Mouse (Mus musculus): ENCODE results near the gene Fbxo24. TPM values are rescaled to one million over a fixed set of nuclear protein-coding genes. Genes with fewer than 3 reads are reported as not detected.

The Fbxo24 gene
- polyA plus RNA-seq, 1 experiment from 2014 or later: 0.13 TPM

DNA sequence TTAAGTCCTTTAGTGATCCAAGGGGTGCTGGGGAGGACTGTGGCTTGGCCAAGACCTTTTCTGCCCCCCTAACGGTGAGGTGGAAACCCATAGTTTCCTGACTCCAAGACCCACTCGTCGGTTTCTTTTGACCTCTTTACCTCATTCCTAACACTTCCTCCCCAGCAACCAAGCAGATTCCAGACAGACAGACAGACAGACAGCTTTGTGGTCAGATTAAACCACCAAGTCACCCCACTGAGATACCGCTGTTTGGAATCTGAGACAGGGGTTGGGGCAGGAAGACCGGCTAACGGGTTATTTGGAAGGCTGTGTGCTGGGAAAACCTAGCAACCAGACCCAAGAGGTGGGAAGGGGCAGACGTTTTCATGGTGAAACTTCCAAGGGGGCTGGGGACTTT is 58.6 kb downstream of the Fbxo24 start:
- ATAC-seq (ENCODE audit: insufficient read depth, low FRiP score, low read depth): no peak
- H3K27ac ChIP-seq: no peak overlapping the region
- peaks cover 6% of the 10 kb centered on the region; the same call in 1 of the 2 replicates for H3K4me1 ChIP-seq
- no peaks in the 10 kb centered on the region for H3K36me3 ChIP-seq
- peaks cover 8% of the 10 kb centered on the region; the same call in 1 of the 2 replicates for H3K27me3 ChIP-seq (replicated peaks)
- no peak overlapping the region for H3K4me3 ChIP-seq (replicated peaks)
- no peaks in the 10 kb centered on the region for H3K9me3 ChIP-seq
- 49% methylated on average over 7 of the region's 7 CpGs for WGBS
- peak overlapping the region; percentile 16; the same call in 1 of the 2 replicates for H3K4me2 ChIP-seq
- H3K9ac ChIP-seq: no peak overlapping the region

DNA sequence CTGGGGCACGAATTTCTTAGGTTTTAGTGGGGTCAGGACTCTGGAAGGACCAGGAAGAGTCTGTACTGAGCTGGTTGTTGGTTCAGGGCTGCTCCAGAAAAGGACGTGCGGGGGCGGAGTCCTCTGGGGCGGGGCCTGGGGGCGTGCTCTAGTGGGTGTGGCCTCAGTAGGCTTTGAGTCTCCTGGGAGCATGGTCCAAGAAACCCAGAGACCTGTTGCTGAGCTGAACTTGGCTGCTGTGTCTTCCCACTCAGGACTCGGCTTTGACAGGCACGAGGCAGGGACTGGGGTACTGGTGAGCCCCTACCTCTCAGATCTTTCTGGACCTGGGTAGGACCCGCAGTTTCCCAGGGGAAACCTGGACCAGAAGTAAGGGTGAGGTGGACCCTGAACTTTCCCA is 59.1 kb downstream of the Fbxo24 start, which contains the start of gene Tfr2:
Gene Tfr2 (plus strand): TSS at position 176 of the 400 bp plus-strand sequence.
- 29% methylated on average over 9 of the region's 9 CpGs for WGBS
- no peaks in the 10 kb centered on the region for H3K9me3 ChIP-seq
- peaks cover 6% of the 10 kb centered on the region; the same call in 1 of the 2 replicates for H3K4me1 ChIP-seq
- H3K9ac ChIP-seq: no peak within 1 kb of the TSS
- ATAC-seq (ENCODE audit: insufficient read depth, low FRiP score, low read depth): peak; percentile 77; the same call in 1 of the 2 replicates
- no peak within 1 kb of the TSS for H3K4me3 ChIP-seq (replicated peaks)
- peaks cover 7% of the 10 kb centered on the region; the same call in 1 of the 2 replicates for H3K27me3 ChIP-seq (replicated peaks)
- H3K27ac ChIP-seq: no peak within 1 kb of the TSS
- peak within 1 kb of the TSS; percentile 16; the same call in 1 of the 2 replicates for H3K4me2 ChIP-seq
- no peaks in the 10 kb centered on the region for H3K36me3 ChIP-seq

DNA sequence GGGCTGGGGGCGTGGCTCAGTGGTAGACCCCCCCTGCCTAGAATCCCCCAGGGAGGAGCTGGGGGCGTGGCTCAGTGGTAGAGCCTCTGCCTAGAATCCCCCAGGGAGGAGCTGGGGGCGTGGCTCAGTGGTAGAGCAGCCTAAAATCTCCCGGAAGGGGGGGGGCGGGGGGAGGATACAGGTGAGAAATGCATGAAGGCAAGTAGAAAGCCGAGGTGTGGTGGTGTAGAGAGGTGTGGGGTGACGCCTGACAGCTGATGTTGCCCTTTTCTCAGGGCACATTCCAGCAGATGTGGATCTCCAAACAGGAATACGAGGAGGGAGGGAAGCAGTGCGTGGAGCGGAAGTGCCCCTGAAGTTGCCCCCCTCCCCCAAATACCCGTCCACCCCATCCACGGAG is 59.8 kb downstream of the Fbxo24 start:
- 60% methylated on average over 12 of the region's 12 CpGs for WGBS
- no peak overlapping the region for H3K9ac ChIP-seq
- no peaks in the 10 kb centered on the region for H3K9me3 ChIP-seq
- no peaks in the 10 kb centered on the region for H3K4me1 ChIP-seq
- no peaks in the 10 kb centered on the region for H3K36me3 ChIP-seq
- H3K4me2 ChIP-seq: no peak overlapping the region; the same call in 1 of the 2 replicates
- H3K27ac ChIP-seq: no peak overlapping the region
- H3K4me3 ChIP-seq (replicated peaks): no peak overlapping the region
- H3K27me3 ChIP-seq (replicated peaks): peaks cover 3% of the 10 kb centered on the region; the same call in 1 of the 2 replicates
- ATAC-seq (ENCODE audit: insufficient read depth, low FRiP score, low read depth): no peak

DNA sequence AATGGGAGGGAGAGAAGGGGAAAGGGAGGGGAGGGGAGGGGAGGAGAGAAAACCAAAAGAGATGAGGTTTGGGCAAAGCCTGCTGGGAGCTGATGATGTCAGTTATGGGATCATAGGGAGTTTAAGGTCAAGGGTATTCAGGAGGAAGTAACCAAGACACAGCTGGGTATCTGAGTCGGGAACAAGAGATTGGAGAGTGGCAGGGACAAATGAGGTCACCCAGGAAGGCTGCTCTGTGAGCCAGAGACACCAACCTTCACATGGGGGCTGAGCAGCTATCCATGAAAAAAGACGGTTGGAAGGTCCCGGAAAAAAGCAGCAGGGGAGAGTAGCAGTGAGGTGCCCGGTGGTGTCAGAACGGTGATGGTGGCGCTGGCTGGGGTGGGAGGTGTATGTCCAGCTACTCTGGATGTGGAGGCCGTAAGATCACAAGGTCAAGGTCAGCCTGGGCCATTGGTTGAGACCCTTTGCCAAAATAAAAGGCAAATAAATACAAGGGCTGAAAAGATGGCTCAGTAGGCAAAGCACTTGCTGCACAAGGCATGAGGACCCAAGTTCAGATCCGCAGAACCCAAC is 60.5 kb downstream of the Fbxo24 start:
- Histone ChIP-seq H3K27ac (no peak overlapping the region), H3K36me3 (no peaks in the 10 kb centered on the region), H3K4me3 (replicated peaks) (no peak overlapping the region), H3K4me1 (no peaks in the 10 kb centered on the region), H3K9ac (no peak overlapping the region), H3K9me3 (no peaks in the 10 kb centered on the region), H3K4me2 (no peak overlapping the region), H3K27me3 (replicated peaks) (peaks cover 3% of the 10 kb centered on the region; the same call in 1 of the 2 replicates)
- ATAC-seq (ENCODE audit: insufficient read depth, low FRiP score, low read depth): no peak
- 78% methylated on average over 8 of the region's 8 CpGs for WGBS

DNA sequence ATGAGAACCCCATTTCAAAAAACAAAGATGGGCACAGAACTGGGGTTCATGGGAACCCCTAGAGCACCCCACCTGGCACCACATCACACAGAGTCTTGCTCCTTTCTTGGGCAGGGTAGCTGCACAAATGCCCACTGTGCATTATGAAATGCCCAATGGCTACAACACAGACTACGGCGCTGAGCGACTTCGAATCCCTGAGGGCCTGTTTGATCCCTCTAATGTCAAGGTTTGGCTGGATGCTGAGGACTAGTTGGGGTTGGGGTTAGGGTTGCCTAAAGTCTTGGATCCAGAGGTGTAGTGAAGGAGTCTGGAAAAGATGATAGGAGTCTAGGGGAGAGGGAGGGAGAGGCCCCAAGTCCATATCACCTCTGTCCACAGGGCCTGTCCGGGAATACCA is 62.4 kb downstream of the Fbxo24 start:
- Histone ChIP-seq H3K27ac (no peak overlapping the region), H3K4me2 (no peak overlapping the region), H3K9ac (no peak overlapping the region), H3K9me3 (no peaks in the 10 kb centered on the region), H3K27me3 (replicated peaks) (no peaks in the 10 kb centered on the region), H3K4me1 (no peaks in the 10 kb centered on the region), H3K36me3 (no peaks in the 10 kb centered on the region), H3K4me3 (replicated peaks) (no peak overlapping the region)
- WGBS: 91% methylated on average over 5 of the region's 5 CpGs
- no peak for ATAC-seq (ENCODE audit: insufficient read depth, low FRiP score, low read depth)

DNA sequence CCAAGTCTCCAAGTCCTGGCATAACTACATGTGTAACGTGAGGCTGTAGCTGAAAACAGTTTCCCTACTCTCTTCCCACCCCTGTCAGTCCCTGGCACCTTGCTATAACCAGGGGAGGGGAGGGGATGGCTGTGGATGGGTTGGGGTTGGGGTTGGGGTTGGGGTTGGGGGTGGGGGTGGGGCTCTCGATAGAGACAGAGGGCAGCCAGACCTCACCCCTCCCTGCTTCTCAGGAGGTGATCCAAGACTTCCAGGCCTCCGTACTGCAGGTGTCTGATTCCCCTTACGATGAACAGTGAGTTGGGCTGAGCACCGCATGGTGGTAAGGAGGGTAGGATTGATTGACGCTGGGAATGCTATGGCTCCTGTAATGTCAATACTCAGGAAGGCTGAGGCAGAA is 63.1 kb downstream of the Fbxo24 start:
- Histone ChIP-seq H3K27me3 (replicated peaks) (no peaks in the 10 kb centered on the region), H3K4me2 (no peak overlapping the region), H3K4me1 (no peaks in the 10 kb centered on the region), H3K36me3 (no peaks in the 10 kb centered on the region), H3K9ac (no peak overlapping the region), H3K9me3 (no peaks in the 10 kb centered on the region), H3K4me3 (replicated peaks) (no peak overlapping the region), H3K27ac (no peak overlapping the region)
- 69% methylated on average over 6 of the region's 6 CpGs for WGBS
- no peak for ATAC-seq (ENCODE audit: insufficient read depth, low FRiP score, low read depth)

DNA sequence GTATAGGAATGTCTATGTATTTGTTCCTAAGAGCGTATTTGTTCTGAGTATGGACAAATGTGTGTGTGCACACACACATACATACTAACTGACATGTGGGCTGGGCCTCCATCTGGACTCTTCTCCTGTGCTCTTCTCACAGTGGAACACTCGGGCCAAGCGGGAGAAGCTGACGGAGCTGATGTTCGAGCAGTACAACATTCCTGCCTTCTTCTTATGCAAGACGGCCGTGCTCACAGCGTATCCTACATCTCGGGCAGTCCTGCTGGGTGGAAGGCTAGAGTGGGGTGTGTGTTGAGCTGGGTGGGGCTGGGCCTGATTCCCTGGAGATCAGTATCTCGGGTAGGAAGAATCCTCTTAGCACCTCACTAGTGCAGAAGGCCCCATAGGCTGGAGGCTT is 65.8 kb downstream of the Fbxo24 start:
- no peaks in the 10 kb centered on the region for H3K9me3 ChIP-seq
- H3K27ac ChIP-seq: no peak overlapping the region
- no peaks in the 10 kb centered on the region for H3K27me3 ChIP-seq (replicated peaks)
- no peak overlapping the region for H3K4me3 ChIP-seq (replicated peaks)
- 62% methylated on average over 10 of the region's 10 CpGs for WGBS
- no peak overlapping the region for H3K4me2 ChIP-seq
- H3K36me3 ChIP-seq: no peaks in the 10 kb centered on the region
- H3K4me1 ChIP-seq: no peaks in the 10 kb centered on the region
- no peak for ATAC-seq (ENCODE audit: insufficient read depth, low FRiP score, low read depth)
- no peak overlapping the region for H3K9ac ChIP-seq

Other genes starting within 250 kb of the Fbxo24 start
- gene Zan, start 151.9 kb downstream of the Fbxo24 start, polyA plus RNA-seq (2015; fragmentation: Nextera tagmentation; extraction: Ambion mirVana): 0.72 and 0.94 TPM in 2 replicates
- gene Pop7, start 126.5 kb downstream of the Fbxo24 start, polyA plus RNA-seq (2015; fragmentation: Nextera tagmentation; extraction: Ambion mirVana): 52.4 and 54.6 TPM in 2 replicates
- gene Gigyf1, start 110.5 kb downstream of the Fbxo24 start, polyA plus RNA-seq (2015; fragmentation: Nextera tagmentation; extraction: Ambion mirVana): 10.2 and 12.2 TPM in 2 replicates
- not detected in 2 replicates for gene Epo, start 95.8 kb downstream of the Fbxo24 start, polyA plus RNA-seq (2015; fragmentation: Nextera tagmentation; extraction: Ambion mirVana)
- 359 and 366 TPM in 2 replicates for gene Gnb2, start 95.5 kb downstream of the Fbxo24 start, polyA plus RNA-seq (2015; fragmentation: Nextera tagmentation; extraction: Ambion mirVana)
- gene Actl6b, start 75.5 kb downstream of the Fbxo24 start, polyA plus RNA-seq (2015; fragmentation: Nextera tagmentation; extraction: Ambion mirVana): 4.5 and 5.1 TPM in 2 replicates
- gene Tfr2, start 59.2 kb downstream of the Fbxo24 start, polyA plus RNA-seq (2015; fragmentation: Nextera tagmentation; extraction: Ambion mirVana): 2.2 and 4.7 TPM in 2 replicates
- 30.6 TPM in 2 replicates for gene Mospd3, start 27.9 kb downstream of the Fbxo24 start, polyA plus RNA-seq (2015; fragmentation: Nextera tagmentation; extraction: Ambion mirVana)
- 112 and 115 TPM in 2 replicates for gene Pcolce, start 15.2 kb downstream of the Fbxo24 start, polyA plus RNA-seq (2015; fragmentation: Nextera tagmentation; extraction: Ambion mirVana)
- 36.0 and 38.5 TPM in 2 replicates for gene Lrch4, start 119 bp upstream of the Fbxo24 start, polyA plus RNA-seq (2015; fragmentation: Nextera tagmentation; extraction: Ambion mirVana)
- 6.6 and 9.4 TPM in 2 replicates for gene Gm20605, start 173 bp upstream of the Fbxo24 start, polyA plus RNA-seq (2015; fragmentation: Nextera tagmentation; extraction: Ambion mirVana)
- gene Sap25, start 12.3 kb upstream of the Fbxo24 start, polyA plus RNA-seq (2015; fragmentation: Nextera tagmentation; extraction: Ambion mirVana): 5.8 and 8.9 TPM in 2 replicates
- 0.06 and 0.09 TPM in 2 replicates for gene Irs3, start 16.7 kb upstream of the Fbxo24 start, polyA plus RNA-seq (2015; fragmentation: Nextera tagmentation; extraction: Ambion mirVana)
- 18.1 and 23.1 TPM in 2 replicates for gene Agfg2, start 55.7 kb upstream of the Fbxo24 start, polyA plus RNA-seq (2015; fragmentation: Nextera tagmentation; extraction: Ambion mirVana)
- gene Nyap1, start 112.6 kb upstream of the Fbxo24 start, polyA plus RNA-seq (2015; fragmentation: Nextera tagmentation; extraction: Ambion mirVana): 2.7 and 2.9 TPM in 2 replicates
- gene Tsc22d4, start 116.7 kb upstream of the Fbxo24 start, polyA plus RNA-seq (2015; fragmentation: Nextera tagmentation; extraction: Ambion mirVana): 130 and 138 TPM in 2 replicates
- 22.5 and 26.2 TPM in 2 replicates for gene Ppp1r35, start 149.8 kb upstream of the Fbxo24 start, polyA plus RNA-seq (2015; fragmentation: Nextera tagmentation; extraction: Ambion mirVana)
- 7.5 and 10.4 TPM in 2 replicates for gene Mepce, start 158.7 kb upstream of the Fbxo24 start, polyA plus RNA-seq (2015; fragmentation: Nextera tagmentation; extraction: Ambion mirVana)
- 18.3 and 20.5 TPM in 2 replicates for gene Zcwpw1, start 158.8 kb upstream of the Fbxo24 start, polyA plus RNA-seq (2015; fragmentation: Nextera tagmentation; extraction: Ambion mirVana)
- gene Pilra, start 207.3 kb upstream of the Fbxo24 start, polyA plus RNA-seq (2015; fragmentation: Nextera tagmentation; extraction: Ambion mirVana): 2.2 and 2.4 TPM in 2 replicates
- gene Pilrb1, start 229.1 kb upstream of the Fbxo24 start, polyA plus RNA-seq (2015; fragmentation: Nextera tagmentation; extraction: Ambion mirVana): 0.89 and 1.6 TPM in 2 replicates
- 1.4 and 1.6 TPM in 2 replicates for gene Pilrb2, start 242.8 kb upstream of the Fbxo24 start, polyA plus RNA-seq (2015; fragmentation: Nextera tagmentation; extraction: Ambion mirVana)